8 mouse cellular contexts compared by ENCODE assay signal in the genomic region with DNA sequence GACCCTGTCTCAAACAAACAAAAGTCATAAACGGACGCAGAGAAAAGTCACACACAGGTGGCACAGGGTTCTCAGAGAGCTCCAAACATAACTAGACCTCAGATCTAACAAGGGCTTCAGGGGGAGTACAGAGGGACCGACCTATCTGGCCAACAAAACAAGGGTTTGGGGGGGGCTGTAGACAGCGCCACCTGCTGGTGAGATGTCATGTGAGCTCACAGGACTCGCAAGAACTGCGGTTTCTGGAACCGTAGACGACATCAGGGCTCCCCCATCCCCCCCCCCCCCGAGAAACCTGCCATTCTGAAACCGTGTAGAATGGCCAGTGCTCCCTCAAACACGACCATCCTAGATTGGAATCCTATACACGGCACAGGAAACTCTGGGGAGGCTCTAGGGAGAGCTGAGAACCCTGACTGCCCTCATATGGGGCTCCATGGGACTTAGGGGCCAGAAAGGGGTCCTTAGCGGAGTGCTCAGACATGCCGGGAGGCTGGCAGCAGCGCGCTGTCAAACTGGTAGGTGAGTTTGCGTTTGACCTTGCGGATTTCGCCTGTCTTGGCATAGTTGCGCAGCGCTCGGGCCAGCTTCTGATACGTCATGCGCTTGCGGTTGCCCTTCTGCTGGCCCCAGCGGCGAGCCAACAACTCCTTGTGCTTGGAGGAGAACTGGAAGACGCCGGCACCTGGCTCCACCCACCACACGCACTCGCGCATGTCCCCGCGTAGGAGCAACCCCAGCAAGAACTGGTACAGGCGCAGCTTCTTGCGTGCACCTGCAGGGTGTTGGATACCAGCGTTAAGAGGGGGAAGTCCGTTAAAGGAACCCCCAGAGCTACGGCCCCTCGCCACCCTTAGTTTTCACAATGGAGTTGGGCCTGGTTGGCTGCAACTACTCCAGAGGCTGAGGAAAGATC. TPM values are rescaled to one million over a fixed set of nuclear protein-coding genes. Genes with fewer than 3 reads are reported as not detected.
DNase-seq lines count a peak whose midpoint lies in the region; ATAC-seq and TF ChIP-seq lines count a peak whose summit lies in the region.

No protein-coding gene starts in this region.

- no peaks in the 10 kb centered on the region for H3K9me3 ChIP-seq in heart, embryonic 14.5 days (ENCODE audit: control insufficient read depth, low read length)

- H3K27me3 ChIP-seq in heart, embryonic 14.5 days (ENCODE audit: control insufficient read depth, insufficient read depth, low read length) = peaks cover 40% of the 10 kb centered on the region
- 0 out of 2 replicates have a peak, but pooled peaks cover 3% of the 10 kb centered on the region for H3K27me3 ChIP-seq in liver, adult 2 months (ENCODE audit: control insufficient read depth, insufficient read depth, low read length)

- peaks cover 4% of the 10 kb centered on the region for H3K36me3 ChIP-seq in heart, embryonic 14.5 days (ENCODE audit: control insufficient read depth, insufficient read depth, low read length)
- H3K36me3 ChIP-seq in liver, adult 2 months (ENCODE audit: control insufficient read depth, insufficient read depth, low read length) = no peaks in the 10 kb centered on the region

- no peaks in the 10 kb centered on the region for H3K79me2 ChIP-seq in liver, adult 2 months (ENCODE audit: control insufficient read depth, insufficient read depth, low read length)

- peaks cover 16 to 17% of the 10 kb centered on the region in 2 experiments for H3K4me1 ChIP-seq in heart, embryonic 14.5 days (ENCODE audit: control insufficient read depth in 2 of 2, insufficient read depth in 2 of 2, low read length in 2 of 2)
- no peaks in the 10 kb centered on the region for H3K4me1 ChIP-seq in liver, adult 2 months (ENCODE audit: control insufficient read depth, insufficient read depth, low read length)

- H3K4me2 ChIP-seq in heart, embryonic 14.5 days (ENCODE audit: low read length) = peak overlapping the region; percentile 91

- peak; percentile 66 for ATAC-seq in CD4-positive, CD25-positive, alpha-beta regulatory T cell, adult 4 months
- 0 out of 2 replicates have a peak, but pooled peaks have one; percentile 24 for ATAC-seq in erythroid progenitor cell, adult 5-6 weeks (replicated peaks; ENCODE audit: low FRiP score, poor library complexity, severe bottlenecking)
- no peak for ATAC-seq in heart, embryonic 14.5 days (ENCODE audit: insufficient number of reproducible peaks, insufficient read depth, low FRiP score, low read depth)

- H3K9ac ChIP-seq in heart, embryonic 14.5 days (ENCODE audit: low read length) = peak overlapping the region; percentile 71
- H3K9ac ChIP-seq in liver, adult 2 months (ENCODE audit: low read depth, low read length) = peak overlapping the region; percentile 40

- WGBS in heart, embryonic 14.5 days = 6% methylated on average over 40 of the region's 40 CpGs
- 9% methylated on average over 40 of the region's 40 CpGs for WGBS in liver, adult 2 months

- no peak for TF ChIP-seq POLR2A in brain, embryonic 14.5 days (IDR thresholded peaks at IDR 0.05; ENCODE audit: borderline replicate concordance, extremely low read depth, insufficient read depth, insufficient read length, poor library complexity, severe bottlenecking)
- TF ChIP-seq POLR2A in liver, adult 2 months (IDR thresholded peaks at IDR 0.05; ENCODE audit: extremely low read depth, insufficient read depth, low read length) = no peak

- peak; percentile 78 for DNase-seq in brain, embryonic 14.5 days (ENCODE audit: low read depth)
- DNase-seq in kidney, postnatal 10 days = peak; percentile 83
- peak; percentile 60 for DNase-seq in liver, adult 2 months (ENCODE audit: extremely low read depth, low read depth, low spot score)
- peak; percentile 50 to 72 for DNase-seq in monocyte, adult 2 months (ENCODE audit: low read depth in 1 of 2, low spot score in 2 of 2)
- DNase-seq in spleen, postnatal 36 days (ENCODE audit: low spot score in 2 of 2) = peak; percentile 83 to 84

- H3K4me3 ChIP-seq in heart, embryonic 14.5 days (ENCODE audit: control insufficient read depth in 1 of 2, insufficient read depth in 1 of 2, low read depth in 1 of 2, low read length in 2 of 2) = peak overlapping the region; percentile 18 to 43
- H3K4me3 ChIP-seq in liver, adult 2 months (ENCODE audit: insufficient read depth, low read depth, low read length) = peak overlapping the region; percentile 46

- TF ChIP-seq CTCF in brain, embryonic 14.5 days (IDR thresholded peaks at IDR 0.05; ENCODE audit: borderline replicate concordance, extremely low read depth, insufficient read depth, insufficient read length) = peak; percentile 91
- peak; percentile 84 for TF ChIP-seq CTCF in liver, adult 2 months (IDR thresholded peaks at IDR 0.05; ENCODE audit: low read depth, low read length)

- H3K27ac ChIP-seq in heart, embryonic 14.5 days (replicated peaks in 1 of 2; ENCODE audit: control insufficient read depth in 1 of 2, insufficient read depth in 1 of 2, low read depth in 2 of 2, low read length in 2 of 2) = no peak overlapping the region
- no peak overlapping the region for H3K27ac ChIP-seq in liver, adult 2 months (replicated peaks; ENCODE audit: insufficient read depth, low read depth, low read length)

RNA-seq across cellular contexts. Expression of gene Mybpc2, which starts 3.3 kb away (rescaled TPM):
- polyA plus RNA-seq in CD4-positive, CD25-positive, alpha-beta regulatory T cell, adult 4 months (2017; shearing (Covaris generic)) = not detected
- polyA plus RNA-seq in brain, embryonic 14.5 days (2012; rRNA removed) = not detected in 2 replicates
- 1.3 TPM in 1 of 2 replicates, not detected in the other for total RNA-seq in erythroid progenitor cell, adult 5-6 weeks (2015; ENCODE audit: low replicate concordance)
- not detected in 2 replicates for total RNA-seq in erythroid progenitor cell, adult 5-6 weeks (2017; ENCODE audit: low replicate concordance)
- 2.3 and 3.3 TPM in 2 replicates for polyA plus RNA-seq in heart, embryonic 14.5 days (2014; fragmentation: Nextera tagmentation; extraction: Ambion mirVana)
- 0.55 TPM in 1 of 2 replicates, not detected in the other for total RNA-seq in liver, adult 2 months (2014; rRNA removed)
- not detected in 2 replicates for polyA plus RNA-seq in liver, adult 2 months (2012; rRNA removed)

RNA-seq across cellular contexts. Expression of gene Spib, which starts 4.1 kb away (rescaled TPM):
- polyA plus RNA-seq in CD4-positive, CD25-positive, alpha-beta regulatory T cell, adult 4 months (2017; shearing (Covaris generic)) = 1 to 10 TPM in 1 of 2 experiments, under 1 TPM in 1; 0.11 to 4.2 TPM
- 0.11 and 0.19 TPM in 2 replicates for polyA plus RNA-seq in brain, embryonic 14.5 days (2012; rRNA removed)
- total RNA-seq in erythroid progenitor cell, adult 5-6 weeks (2015; ENCODE audit: low replicate concordance) = 24.3 and 27.0 TPM in 2 replicates
- total RNA-seq in erythroid progenitor cell, adult 5-6 weeks (2017; ENCODE audit: low replicate concordance) = 15.3 and 17.3 TPM in 2 replicates
- not detected in 2 replicates for polyA plus RNA-seq in heart, embryonic 14.5 days (2014; fragmentation: Nextera tagmentation; extraction: Ambion mirVana)
- total RNA-seq in liver, adult 2 months (2014; rRNA removed) = 0.18 and 0.81 TPM in 2 replicates
- 0.56 and 1.9 TPM in 2 replicates for polyA plus RNA-seq in liver, adult 2 months (2012; rRNA removed)

RNA-seq across cellular contexts. Expression of gene Pold1, which starts 20.9 kb away (rescaled TPM):
- polyA plus RNA-seq in CD4-positive, CD25-positive, alpha-beta regulatory T cell, adult 4 months (2017; shearing (Covaris generic)) = 10 to 100 TPM; 18.4 to 45.5 TPM
- 38.4 and 70.1 TPM in 2 replicates for polyA plus RNA-seq in brain, embryonic 14.5 days (2012; rRNA removed)
- 62.9 and 75.7 TPM in 2 replicates for total RNA-seq in erythroid progenitor cell, adult 5-6 weeks (2015; ENCODE audit: low replicate concordance)
- 39.6 and 53.8 TPM in 2 replicates for total RNA-seq in erythroid progenitor cell, adult 5-6 weeks (2017; ENCODE audit: low replicate concordance)
- 28.6 and 29.2 TPM in 2 replicates for polyA plus RNA-seq in heart, embryonic 14.5 days (2014; fragmentation: Nextera tagmentation; extraction: Ambion mirVana)
- 2.4 and 4.0 TPM in 2 replicates for total RNA-seq in liver, adult 2 months (2014; rRNA removed)
- 5.2 and 6.5 TPM in 2 replicates for polyA plus RNA-seq in liver, adult 2 months (2012; rRNA removed)

RNA-seq across cellular contexts. Expression of gene Nr1h2, which starts 26.0 kb away (rescaled TPM):
- polyA plus RNA-seq in CD4-positive, CD25-positive, alpha-beta regulatory T cell, adult 4 months (2017; shearing (Covaris generic)) = 10 to 100 TPM; 42.2 to 57.7 TPM
- polyA plus RNA-seq in brain, embryonic 14.5 days (2012; rRNA removed) = 79.7 and 96.8 TPM in 2 replicates
- 57.3 and 105 TPM in 2 replicates for total RNA-seq in erythroid progenitor cell, adult 5-6 weeks (2015; ENCODE audit: low replicate concordance)
- total RNA-seq in erythroid progenitor cell, adult 5-6 weeks (2017; ENCODE audit: low replicate concordance) = 59.3 and 81.4 TPM in 2 replicates
- 53.3 and 57.8 TPM in 2 replicates for polyA plus RNA-seq in heart, embryonic 14.5 days (2014; fragmentation: Nextera tagmentation; extraction: Ambion mirVana)
- 21.6 and 30.8 TPM in 2 replicates for total RNA-seq in liver, adult 2 months (2014; rRNA removed)
- polyA plus RNA-seq in liver, adult 2 months (2012; rRNA removed) = 74.9 and 80.3 TPM in 2 replicates

RNA-seq across cellular contexts. Expression of gene Fam71e1, which starts 31.4 kb away (rescaled TPM):
- 1 to 10 TPM; 3.9 to 5.4 TPM for polyA plus RNA-seq in CD4-positive, CD25-positive, alpha-beta regulatory T cell, adult 4 months (2017; shearing (Covaris generic))
- 31.7 and 47.3 TPM in 2 replicates for polyA plus RNA-seq in brain, embryonic 14.5 days (2012; rRNA removed)
- not detected in 2 replicates for total RNA-seq in erythroid progenitor cell, adult 5-6 weeks (2015; ENCODE audit: low replicate concordance)
- not detected in 2 replicates for total RNA-seq in erythroid progenitor cell, adult 5-6 weeks (2017; ENCODE audit: low replicate concordance)
- 8.7 and 9.2 TPM in 2 replicates for polyA plus RNA-seq in heart, embryonic 14.5 days (2014; fragmentation: Nextera tagmentation; extraction: Ambion mirVana)
- total RNA-seq in liver, adult 2 months (2014; rRNA removed) = 1.7 and 1.8 TPM in 2 replicates
- 4.1 and 4.7 TPM in 2 replicates for polyA plus RNA-seq in liver, adult 2 months (2012; rRNA removed)
